Mouse (Mus musculus): Measurements from ENCODE around the gene Pnkd.

DNA sequence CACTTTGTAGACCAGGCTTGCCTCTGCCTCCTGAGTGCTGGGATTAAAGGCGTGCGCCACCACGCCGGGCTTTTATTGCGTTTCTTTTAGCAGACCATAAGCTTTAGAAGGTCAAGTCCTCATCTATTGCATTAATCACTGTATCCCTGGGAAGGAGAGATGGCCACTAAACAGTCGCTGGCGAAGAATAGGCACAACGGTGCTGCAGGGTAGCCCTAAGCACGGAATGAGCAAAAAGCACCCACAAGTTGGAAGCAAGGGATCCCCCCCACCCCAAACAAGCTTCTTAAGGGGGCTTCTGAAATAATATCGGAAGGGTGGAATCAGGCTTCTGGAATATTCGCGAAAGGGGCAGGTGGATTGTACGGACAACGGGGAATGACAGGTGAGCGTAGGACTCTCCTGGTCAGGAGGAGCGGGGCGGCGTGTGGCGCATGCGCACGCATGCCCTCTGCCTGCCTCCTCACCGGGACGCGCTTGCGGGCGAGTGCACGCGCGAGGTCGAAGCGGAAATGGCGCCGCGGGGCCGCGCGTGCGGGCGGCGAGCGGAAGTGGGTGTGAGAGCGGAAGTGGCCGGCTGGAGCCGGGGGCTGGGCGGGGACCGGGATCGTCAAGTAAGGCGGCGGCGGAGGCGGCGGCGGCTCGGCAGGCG, 48.7 kb upstream of the Pnkd start, which contains the start of gene Arpc2:
- TF ChIP-seq CTCF (IDR thresholded peaks at IDR 0.05; ENCODE audit: low read depth, low read length) (no peak), POLR2A (IDR thresholded peaks at IDR 0.05; ENCODE audit: borderline replicate concordance, low read depth, low read length) (no peak)

Data from bone marrow macrophage, adult 2 months (primary cell).